Mouse (Mus musculus): ENCODE results near the gene Yrdc. TPM values are rescaled to one million over a fixed set of nuclear protein-coding genes. Genes with fewer than 3 reads are reported as not detected.

Gene Yrdc
- polyA plus RNA-seq (2012; ENCODE audit: insufficient read depth, low replicate concordance), result 13.4 and 15.0 TPM in 2 replicates

- H3K27me3 ChIP-seq (replicated peaks), result no peaks in the 10 kb centered on the region
- H3K4me3 ChIP-seq (replicated peaks), result peak within 1 kb of the TSS; percentile 96
- H3K36me3 ChIP-seq (replicated peaks; ENCODE audit: low read length), result peaks cover 57% of the 10 kb centered on the region
- TF ChIP-seq FLI1 (IDR thresholded peaks at IDR 0.05; ENCODE audit: low read length) (peak; percentile 67; the same call in 1 of the 2 replicates), GATA1 (IDR thresholded peaks at IDR 0.05; ENCODE audit: borderline replicate concordance, low read length) (no peak)
- H3K9me3 ChIP-seq, result no peaks in the 10 kb centered on the region
- H3K4me1 ChIP-seq, result peaks cover 63% of the 10 kb centered on the region
These were observed at the start of gene Yrdc for GRCm38 (mm10) chr4:124850261-124850913. TSS of gene Yrdc (plus strand) at chr4:124850679.

- Histone ChIP-seq H3K36me3 (replicated peaks; ENCODE audit: low read length) (peaks cover 77% of the 10 kb centered on the region), H3K9me3 (no peaks in the 10 kb centered on the region), H3K27me3 (replicated peaks) (no peaks in the 10 kb centered on the region), H3K4me3 (replicated peaks) (peak within 1 kb of the TSS; percentile 100), H3K4me1 (peaks cover 65% of the 10 kb centered on the region)
- no peak for TF ChIP-seq GATA1 (IDR thresholded peaks at IDR 0.05; ENCODE audit: borderline replicate concordance, low read length)
These were observed 48.7 kb upstream of the Yrdc start, which contains the start of gene Mtf1 for GRCm38 (mm10) chr4:124801552-124802308. TSS of gene Mtf1 (plus strand) at chr4:124802104.

GRCm38 (mm10) chr4:124802309-124803260, 47.9 kb upstream of the Yrdc start:
- H3K4me3 ChIP-seq (replicated peaks), result peak overlapping the region; percentile 100
- H3K27me3 ChIP-seq (replicated peaks), result no peaks in the 10 kb centered on the region
- H3K4me1 ChIP-seq, result peaks cover 74% of the 10 kb centered on the region
- no peaks in the 10 kb centered on the region for H3K9me3 ChIP-seq
- peaks cover 77% of the 10 kb centered on the region for H3K36me3 ChIP-seq (replicated peaks; ENCODE audit: low read length)
- no peak for TF ChIP-seq GATA1 (IDR thresholded peaks at IDR 0.05; ENCODE audit: borderline replicate concordance, low read length)
- peak; percentile 71 for TF ChIP-seq FLI1 (IDR thresholded peaks at IDR 0.05; ENCODE audit: low read length)

GRCm38 (mm10) chr4:124803406-124803805, 47.1 kb upstream of the Yrdc start:
- Histone ChIP-seq H3K27me3 (replicated peaks) (no peaks in the 10 kb centered on the region), H3K4me3 (replicated peaks) (peak overlapping the region; percentile 100), H3K36me3 (replicated peaks; ENCODE audit: low read length) (peaks cover 72% of the 10 kb centered on the region), H3K4me1 (peaks cover 76% of the 10 kb centered on the region), H3K9me3 (no peaks in the 10 kb centered on the region)
- TF ChIP-seq GATA1 (IDR thresholded peaks at IDR 0.05; ENCODE audit: borderline replicate concordance, low read length) (no peak), FLI1 (IDR thresholded peaks at IDR 0.05; ENCODE audit: low read length) (no peak)

GRCm38 (mm10) chr4:124808511-124808910, 42.0 kb upstream of the Yrdc start:
- Histone ChIP-seq H3K9me3 (no peaks in the 10 kb centered on the region), H3K36me3 (replicated peaks; ENCODE audit: low read length) (peaks cover 79% of the 10 kb centered on the region), H3K4me3 (replicated peaks) (peak overlapping the region; percentile 86), H3K4me1 (peaks cover 93% of the 10 kb centered on the region), H3K27me3 (replicated peaks) (no peaks in the 10 kb centered on the region)
- peak; percentile 36; the same call in 1 of the 2 replicates for TF ChIP-seq FLI1 (IDR thresholded peaks at IDR 0.05; ENCODE audit: low read length)
- peak; percentile 45; the same call in 1 of the 3 replicates for TF ChIP-seq GATA1 (IDR thresholded peaks at IDR 0.05; ENCODE audit: borderline replicate concordance, low read length)

- TF ChIP-seq GATA1 (IDR thresholded peaks at IDR 0.05; ENCODE audit: borderline replicate concordance, low read length), result no peak
- no peak for TF ChIP-seq FLI1 (IDR thresholded peaks at IDR 0.05; ENCODE audit: low read length)
- H3K9me3 ChIP-seq, result no peaks in the 10 kb centered on the region
- H3K4me1 ChIP-seq, result peaks cover 92% of the 10 kb centered on the region
- no peaks in the 10 kb centered on the region for H3K27me3 ChIP-seq (replicated peaks)
- no peak overlapping the region for H3K4me3 ChIP-seq (replicated peaks)
- peaks cover 82% of the 10 kb centered on the region for H3K36me3 ChIP-seq (replicated peaks; ENCODE audit: low read length)
These were observed 41.2 kb upstream of the Yrdc start for GRCm38 (mm10) chr4:124809136-124809883.

- Histone ChIP-seq H3K36me3 (replicated peaks; ENCODE audit: low read length) (peaks cover 80% of the 10 kb centered on the region), H3K4me1 (peaks cover 86% of the 10 kb centered on the region), H3K9me3 (no peaks in the 10 kb centered on the region), H3K4me3 (replicated peaks) (no peak overlapping the region), H3K27me3 (replicated peaks) (no peaks in the 10 kb centered on the region)
- no peak for TF ChIP-seq GATA1 (IDR thresholded peaks at IDR 0.05; ENCODE audit: borderline replicate concordance, low read length)
- TF ChIP-seq FLI1 (IDR thresholded peaks at IDR 0.05; ENCODE audit: low read length), result no peak
These were observed 40.4 kb upstream of the Yrdc start for GRCm38 (mm10) chr4:124810056-124810455.

GRCm38 (mm10) chr4:124811347-124811975, 39.0 kb upstream of the Yrdc start:
- Histone ChIP-seq H3K4me3 (replicated peaks) (no peak overlapping the region), H3K27me3 (replicated peaks) (no peaks in the 10 kb centered on the region), H3K4me1 (peaks cover 86% of the 10 kb centered on the region), H3K36me3 (replicated peaks; ENCODE audit: low read length) (peaks cover 80% of the 10 kb centered on the region), H3K9me3 (no peaks in the 10 kb centered on the region)
- TF ChIP-seq GATA1 (IDR thresholded peaks at IDR 0.05; ENCODE audit: borderline replicate concordance, low read length), result no peak
- no peak for TF ChIP-seq FLI1 (IDR thresholded peaks at IDR 0.05; ENCODE audit: low read length)

All from megakaryocyte, embryonic 14.5 days (primary cell).